Mouse (Mus musculus): ENCODE results near the gene Nfx1.

DNA sequence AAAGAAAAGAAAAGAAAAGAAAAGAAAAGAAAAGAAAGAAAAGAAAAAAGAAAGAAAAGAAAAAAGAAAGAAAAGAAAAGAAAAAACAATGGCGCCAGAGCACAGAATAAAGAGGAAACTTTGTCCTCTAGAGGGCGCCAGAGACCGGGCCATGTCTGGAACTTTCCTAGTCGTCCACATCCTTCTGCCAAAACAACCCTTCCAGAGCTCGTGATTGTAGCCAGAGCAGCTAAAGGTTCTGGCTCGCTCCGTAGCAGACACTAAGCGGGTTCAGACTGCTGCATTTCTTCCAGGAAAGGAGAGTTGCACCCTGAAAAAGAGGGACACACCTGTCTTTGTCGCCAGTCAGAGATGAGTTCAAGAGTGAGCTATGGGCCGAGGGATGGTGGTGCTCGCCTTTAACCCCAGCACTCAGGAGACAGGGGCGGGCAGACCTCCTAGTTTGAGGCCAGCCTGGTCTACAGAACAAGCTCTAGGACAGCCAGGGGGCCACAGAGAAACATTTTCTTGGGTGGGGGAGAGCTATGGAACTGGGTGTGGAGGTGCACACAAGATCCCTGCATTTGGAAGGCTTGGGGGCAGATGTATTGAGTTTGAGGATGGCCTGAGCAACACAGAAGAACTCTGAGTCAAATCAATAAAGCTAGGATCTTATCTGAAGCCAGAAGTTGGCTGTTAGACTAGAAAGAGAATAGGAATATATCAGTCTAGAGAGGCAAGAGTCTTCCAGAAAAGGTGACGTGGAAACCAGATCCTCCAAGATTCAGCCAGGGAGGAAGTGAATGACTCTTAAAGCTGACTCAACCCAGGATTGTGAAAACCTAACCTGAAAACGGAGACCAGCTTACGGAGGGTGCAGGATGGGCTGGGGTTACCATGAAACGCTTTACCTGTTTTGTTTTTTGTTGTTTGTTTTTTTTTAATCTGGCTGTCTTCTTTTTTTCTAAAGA is 80.3 kb downstream of the Nfx1 start:
- TF ChIP-seq CTCF (IDR thresholded peaks at IDR 0.05; ENCODE audit: low read depth) (peak; percentile 83), EP300 (IDR thresholded peaks at IDR 0.05; ENCODE audit: low read depth) (no peak)
